Mouse (Mus musculus): ENCODE measurements around the gene Kif9. TPM values are rescaled to one million over a fixed set of nuclear protein-coding genes. Genes with fewer than 3 reads are reported as not detected.

Gene Kif9
- not detected in 2 replicates for polyA plus RNA-seq (2011; ENCODE audit: insufficient read depth, insufficient read length, low replicate concordance, missing spikeins)

DNA sequence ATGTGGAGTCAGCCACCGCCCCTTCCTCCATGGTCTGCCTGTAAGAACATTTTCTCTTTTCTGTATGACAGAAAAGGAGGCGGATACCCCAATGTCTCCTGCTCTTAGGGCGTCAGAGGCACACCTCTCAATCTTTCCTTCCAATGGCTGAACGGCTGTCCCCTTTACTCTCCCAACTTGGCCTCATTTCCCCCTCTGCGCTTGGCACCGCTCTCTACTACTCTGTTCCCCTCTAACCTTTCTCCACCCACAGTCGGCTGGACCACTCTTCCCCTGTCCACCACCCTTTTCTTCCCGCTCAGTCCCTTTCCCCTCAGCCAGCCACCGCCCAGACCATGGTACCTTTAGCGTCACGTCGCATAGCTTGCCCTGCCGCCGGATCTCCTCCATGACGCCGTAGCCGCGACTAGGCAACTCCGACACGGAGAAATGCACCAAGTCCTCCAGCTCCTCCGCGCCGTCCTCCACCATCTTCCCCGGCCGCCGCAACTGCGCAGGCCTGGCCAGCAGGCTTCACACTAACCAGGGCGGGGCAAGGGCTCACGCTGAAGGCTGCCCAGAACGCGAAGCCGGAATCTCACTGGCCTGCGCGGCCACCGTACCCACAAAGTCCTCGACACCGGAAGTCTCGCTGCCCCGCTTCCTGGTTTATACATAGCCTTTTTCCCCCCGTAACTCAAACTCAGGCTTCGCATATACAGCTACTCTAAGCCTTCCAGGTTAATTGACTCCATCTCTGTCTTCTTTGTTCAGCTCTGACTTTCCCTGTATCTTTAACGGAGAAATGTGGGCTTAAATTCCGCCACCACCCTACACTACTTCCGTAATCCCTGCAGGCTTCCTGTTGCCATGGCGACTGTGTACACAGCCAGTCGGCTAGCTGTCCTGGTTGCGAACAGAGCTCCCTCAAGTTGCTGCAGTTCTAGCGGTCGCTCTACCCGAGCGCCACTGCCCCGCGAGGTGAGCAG lies at the start of gene Kif9, which contains the start of gene Klhl18:
Gene Kif9, plus strand, starts transcription at position 835 of the 968 bp plus-strand sequence.
Gene Klhl18, minus strand, starts transcription at position 571 of the 968 bp plus-strand sequence.
- peak within 1 kb of the TSS; percentile 80 for H3K4me3 ChIP-seq (replicated peaks; ENCODE audit: control insufficient read depth, low read depth, low read length)
- under 1% methylated on average over 53 of the region's 53 CpGs for WGBS
- H3K4me1 ChIP-seq (ENCODE audit: control insufficient read depth, insufficient read depth, low read length): peaks cover 2% of the 10 kb centered on the region
- TF ChIP-seq POLR2A (IDR thresholded peaks at IDR 0.05; ENCODE audit: borderline replicate concordance, control insufficient read depth, low read depth, low read length) (peak; percentile 95), CTCF (IDR thresholded peaks at IDR 0.05; ENCODE audit: control insufficient read depth, insufficient read depth, low read length) (no peak; the same call in 1 of the 2 replicates)
- H3K27ac ChIP-seq (ENCODE audit: control insufficient read depth, insufficient read depth, low read depth, low read length, poor library complexity): peak within 1 kb of the TSS; percentile 72

GRCm38 (mm10) chr9:110431241-110431640 lies 45.5 kb upstream of the Kif9 start:
- TF ChIP-seq POLR2A (IDR thresholded peaks at IDR 0.05; ENCODE audit: borderline replicate concordance, control insufficient read depth, low read depth, low read length) (no peak), CTCF (IDR thresholded peaks at IDR 0.05; ENCODE audit: control insufficient read depth, insufficient read depth, low read length) (no peak)
- no peak overlapping the region for H3K27ac ChIP-seq (ENCODE audit: control insufficient read depth, insufficient read depth, low read depth, low read length, poor library complexity)
- H3K4me1 ChIP-seq (ENCODE audit: control insufficient read depth, insufficient read depth, low read length): no peaks in the 10 kb centered on the region
- WGBS: 78% methylated on average over 8 of the region's 8 CpGs
- no peak overlapping the region for H3K4me3 ChIP-seq (replicated peaks; ENCODE audit: control insufficient read depth, low read depth, low read length)

- no peak for TF ChIP-seq CTCF (IDR thresholded peaks at IDR 0.05; ENCODE audit: control insufficient read depth, insufficient read depth, low read length)
- TF ChIP-seq POLR2A (IDR thresholded peaks at IDR 0.05; ENCODE audit: borderline replicate concordance, control insufficient read depth, low read depth, low read length): no peak
- Histone ChIP-seq H3K4me3 (replicated peaks; ENCODE audit: control insufficient read depth, low read depth, low read length) (no peak overlapping the region), H3K27ac (ENCODE audit: control insufficient read depth, insufficient read depth, low read depth, low read length, poor library complexity) (no peak overlapping the region), H3K4me1 (ENCODE audit: control insufficient read depth, insufficient read depth, low read length) (no peaks in the 10 kb centered on the region)
- WGBS: 80% methylated on average over 2 of the region's 2 CpGs
These were observed 43.7 kb upstream of the Kif9 start for GRCm38 (mm10) chr9:110433045-110433444.

DNA sequence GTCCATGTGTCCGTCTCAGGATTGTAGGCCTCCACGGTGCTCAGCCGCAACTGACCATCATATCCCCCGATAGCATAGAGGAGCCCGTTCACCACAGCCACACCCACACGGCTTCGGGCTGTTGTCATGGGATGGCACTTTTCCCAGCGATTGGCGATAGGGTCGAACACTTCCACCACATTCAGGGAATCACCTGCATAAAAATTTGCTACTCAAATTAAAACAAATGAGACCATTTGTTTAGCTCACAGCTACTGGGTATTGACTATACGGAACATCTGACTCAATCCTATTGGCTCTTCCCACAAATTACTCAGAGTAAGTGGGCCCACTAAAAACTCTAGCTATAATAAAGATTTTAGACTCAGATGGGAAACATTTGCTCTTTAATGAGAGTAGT lies 40.7 kb upstream of the Kif9 start:
- peaks cover 1% of the 10 kb centered on the region; the same call in 1 of the 2 replicates for H3K4me1 ChIP-seq (ENCODE audit: control insufficient read depth, insufficient read depth, low read length)
- no peak overlapping the region for H3K27ac ChIP-seq (ENCODE audit: control insufficient read depth, insufficient read depth, low read depth, low read length, poor library complexity)
- WGBS: 89% methylated on average over 11 of the region's 11 CpGs
- H3K4me3 ChIP-seq (replicated peaks; ENCODE audit: control insufficient read depth, low read depth, low read length): no peak overlapping the region
- TF ChIP-seq CTCF (IDR thresholded peaks at IDR 0.05; ENCODE audit: control insufficient read depth, insufficient read depth, low read length) (no peak), POLR2A (IDR thresholded peaks at IDR 0.05; ENCODE audit: borderline replicate concordance, control insufficient read depth, low read depth, low read length) (no peak)

DNA sequence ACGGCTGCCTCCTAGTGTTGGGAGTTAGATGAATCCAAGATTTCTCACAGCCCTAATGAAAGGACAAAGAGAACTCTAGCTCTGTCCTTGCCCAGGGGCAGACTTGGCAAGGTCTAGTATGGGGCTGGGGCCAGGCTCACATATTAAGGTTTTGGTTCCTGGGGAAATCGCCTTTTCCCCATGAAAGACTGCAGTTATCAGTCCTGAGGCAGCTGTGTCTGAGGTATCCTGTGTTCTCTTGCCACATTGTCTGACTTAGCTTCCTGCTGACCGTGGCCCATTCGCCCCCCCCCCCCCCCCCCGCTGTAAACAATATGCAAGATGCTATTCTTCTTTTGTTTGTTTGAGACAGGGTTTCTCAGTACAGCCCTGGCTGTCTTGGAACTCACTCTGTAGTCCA lies 36.7 kb upstream of the Kif9 start:
- H3K4me3 ChIP-seq (replicated peaks; ENCODE audit: control insufficient read depth, low read depth, low read length): no peak overlapping the region
- peak overlapping the region; percentile 58 for H3K27ac ChIP-seq (ENCODE audit: control insufficient read depth, insufficient read depth, low read depth, low read length, poor library complexity)
- TF ChIP-seq CTCF (IDR thresholded peaks at IDR 0.05; ENCODE audit: control insufficient read depth, insufficient read depth, low read length) (no peak), POLR2A (IDR thresholded peaks at IDR 0.05; ENCODE audit: borderline replicate concordance, control insufficient read depth, low read depth, low read length) (no peak)
- peaks cover 1% of the 10 kb centered on the region; the same call in 1 of the 2 replicates for H3K4me1 ChIP-seq (ENCODE audit: control insufficient read depth, insufficient read depth, low read length)
- 16% methylated on average over 5 of the region's 5 CpGs for WGBS

DNA sequence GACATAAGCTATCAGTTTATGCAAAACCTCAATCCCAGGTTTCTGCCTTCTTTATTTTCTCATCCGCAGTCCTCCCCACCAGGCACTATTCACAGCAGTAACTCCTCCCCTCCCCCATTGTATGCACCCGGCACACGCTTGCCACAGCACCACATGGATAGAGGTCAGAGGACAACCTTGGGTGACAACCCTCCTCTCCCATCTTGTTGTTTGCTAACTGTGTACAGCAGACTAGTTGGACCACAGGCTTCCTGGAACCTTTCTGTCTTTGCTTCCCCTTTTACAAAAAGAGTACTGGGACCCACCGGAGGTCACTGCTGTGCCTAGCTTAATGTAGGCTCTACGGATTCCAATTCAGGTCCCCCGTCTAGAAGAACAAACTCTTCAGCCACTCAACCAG lies 36.2 kb upstream of the Kif9 start:
- TF ChIP-seq POLR2A (IDR thresholded peaks at IDR 0.05; ENCODE audit: borderline replicate concordance, control insufficient read depth, low read depth, low read length) (no peak), CTCF (IDR thresholded peaks at IDR 0.05; ENCODE audit: control insufficient read depth, insufficient read depth, low read length) (no peak)
- Histone ChIP-seq H3K4me1 (ENCODE audit: control insufficient read depth, insufficient read depth, low read length) (peaks cover 1% of the 10 kb centered on the region; the same call in 1 of the 2 replicates), H3K4me3 (replicated peaks; ENCODE audit: control insufficient read depth, low read depth, low read length) (no peak overlapping the region), H3K27ac (ENCODE audit: control insufficient read depth, insufficient read depth, low read depth, low read length, poor library complexity) (peak overlapping the region; percentile 58)
- 23% methylated on average over 6 of the region's 6 CpGs for WGBS

GRCm38 (mm10) chr9:110448356-110448755 lies 28.4 kb upstream of the Kif9 start:
- no peak overlapping the region for H3K27ac ChIP-seq (ENCODE audit: control insufficient read depth, insufficient read depth, low read depth, low read length, poor library complexity)
- no peak overlapping the region for H3K4me3 ChIP-seq (replicated peaks; ENCODE audit: control insufficient read depth, low read depth, low read length)
- 75% methylated on average over 15 of the region's 15 CpGs for WGBS
- TF ChIP-seq POLR2A (IDR thresholded peaks at IDR 0.05; ENCODE audit: borderline replicate concordance, control insufficient read depth, low read depth, low read length) (no peak), CTCF (IDR thresholded peaks at IDR 0.05; ENCODE audit: control insufficient read depth, insufficient read depth, low read length) (no peak)
- peaks cover 2% of the 10 kb centered on the region; the same call in 1 of the 2 replicates for H3K4me1 ChIP-seq (ENCODE audit: control insufficient read depth, insufficient read depth, low read length)

Measured in bone marrow, adult 2 months (tissue).